Mouse (Mus musculus) intestine, embryonic 14.5 days (tissue): Measurements from ENCODE around the gene Mgat4e. TPM values are rescaled to one million over a fixed set of nuclear protein-coding genes. Genes with fewer than 3 reads are reported as not detected.

Source experiments
- ATAC-seq: fragments of 200-750 bp; cut with Nextera tagmentation; replicated peaks from 2 replicates; pipeline ENCODE4 v1.8.0; 2017; ENCODE audit warnings: low read depth, moderate number of reproducible peaks, moderate TSS enrichment, moderate library complexity; ENCODE audit not compliant: low FRiP score, low TSS enrichment
- DNase-seq: peaks from one replicate; pipeline ENCODE4 v3.0.0-alpha.2; 2018; ENCODE audit warnings: low spot score
- H3K27ac ChIP-seq: fragments of 300-500 bp; sonication (generic); 2 replicates; pipeline ENCODE4 v1.5.1; 2014; ENCODE audit warnings: low read depth, mild to moderate bottlenecking, control low read depth
- H3K27me3 ChIP-seq: fragments of 300-500 bp; sonication (generic); replicated peaks from 2 replicates; pipeline ENCODE4 v1.6.1; 2014; ENCODE audit warnings: low read length, control low read depth; ENCODE audit not compliant: control insufficient read depth, insufficient read depth
- H3K36me3 ChIP-seq: fragments of 300-500 bp; sonication (generic); 2 replicates; pipeline ENCODE4 v1.6.1; 2014; ENCODE audit warnings: low read length, control low read depth; ENCODE audit not compliant: control insufficient read depth, insufficient read depth
- H3K4me1 ChIP-seq: fragments of 300-500 bp; sonication (generic); replicated peaks from 2 replicates; pipeline ENCODE4 v1.6.1; 2014; ENCODE audit warnings: low read length, control low read depth, mixed read lengths; ENCODE audit not compliant: control insufficient read depth, insufficient read depth
- H3K4me2 ChIP-seq: fragments of 300-500 bp; sonication (generic); 2 replicates; pipeline ENCODE4 v1.6.1; 2014; ENCODE audit warnings: low read length
- H3K4me3 ChIP-seq: fragments of 300-500 bp; sonication (generic); 2 replicates; pipeline ENCODE4 v1.5.1; 2014; ENCODE audit warnings: low read depth, low read length, control low read depth, mixed read lengths
- H3K9ac ChIP-seq: fragments of 300-500 bp; sonication (generic); 2 replicates; pipeline ENCODE4 v1.6.1; 2014; ENCODE audit warnings: mild to moderate bottlenecking, low read length
- H3K9me3 ChIP-seq: fragments of 300-500 bp; sonication (generic); 2 replicates; pipeline ENCODE4 v1.6.1; 2016; ENCODE audit warnings: low read length, control low read depth; ENCODE audit not compliant: control insufficient read depth
- WGBS: fragments of 180-500 bp; shearing (Covaris S2); extraction: QIAGEN DNeasy Blood & Tissue Kit; methylation state at CpG from one replicate; pipeline ENCODE4 v1.1.7; 2014; 5-methylcytosine and 5-hydroxymethylcytosine counted together
- polyA plus RNA-seq: library from polyadenylated mRNA; unstranded; fragments of >200 nt; fragmentation: Nextera tagmentation; extraction: Ambion mirVana; gene quantifications from 2 replicates; pipeline ENCODE4 v1.2.1, GENCODE M21; 2014

The Mgat4e gene
- polyA plus RNA-seq, 1 experiment from 2014 or later, result not detected

DNA sequence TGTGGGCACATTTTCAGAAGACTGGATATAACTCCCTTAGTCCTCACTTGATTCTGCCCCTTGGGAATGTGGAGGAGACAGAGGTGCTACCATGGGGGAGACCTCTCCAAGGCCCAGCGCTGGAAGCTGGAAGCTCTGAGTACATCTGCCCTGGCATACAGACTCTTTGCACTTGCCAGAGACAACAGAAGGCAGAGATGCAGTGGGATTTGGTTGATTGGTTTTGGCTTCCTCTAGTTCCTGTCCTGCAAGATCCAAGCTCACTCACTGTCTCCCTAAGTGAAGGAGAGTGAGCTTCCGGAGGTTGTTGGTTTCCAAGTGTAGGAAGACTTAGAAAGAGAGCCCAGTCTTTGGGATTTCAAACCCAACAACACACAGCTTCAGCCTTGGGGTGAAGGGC lies 33.6 kb downstream of the Mgat4e start:
- H3K9ac ChIP-seq, result no peak overlapping the region
- H3K36me3 ChIP-seq, result no peaks in the 10 kb centered on the region
- DNase-seq (no peak), ATAC-seq (no peak)
- H3K4me2 ChIP-seq, result no peak overlapping the region
- no peak overlapping the region for H3K4me3 ChIP-seq
- 79% methylated on average over 2 of the region's 2 CpGs for WGBS
- peak overlapping the region; percentile 49; the same call in 1 of the 2 replicates for H3K27ac ChIP-seq
- no peaks in the 10 kb centered on the region for H3K9me3 ChIP-seq
- H3K4me1 ChIP-seq, result peaks cover 21% of the 10 kb centered on the region
- H3K27me3 ChIP-seq, result peaks cover 11% of the 10 kb centered on the region; the same call in 1 of the 2 replicates

DNA sequence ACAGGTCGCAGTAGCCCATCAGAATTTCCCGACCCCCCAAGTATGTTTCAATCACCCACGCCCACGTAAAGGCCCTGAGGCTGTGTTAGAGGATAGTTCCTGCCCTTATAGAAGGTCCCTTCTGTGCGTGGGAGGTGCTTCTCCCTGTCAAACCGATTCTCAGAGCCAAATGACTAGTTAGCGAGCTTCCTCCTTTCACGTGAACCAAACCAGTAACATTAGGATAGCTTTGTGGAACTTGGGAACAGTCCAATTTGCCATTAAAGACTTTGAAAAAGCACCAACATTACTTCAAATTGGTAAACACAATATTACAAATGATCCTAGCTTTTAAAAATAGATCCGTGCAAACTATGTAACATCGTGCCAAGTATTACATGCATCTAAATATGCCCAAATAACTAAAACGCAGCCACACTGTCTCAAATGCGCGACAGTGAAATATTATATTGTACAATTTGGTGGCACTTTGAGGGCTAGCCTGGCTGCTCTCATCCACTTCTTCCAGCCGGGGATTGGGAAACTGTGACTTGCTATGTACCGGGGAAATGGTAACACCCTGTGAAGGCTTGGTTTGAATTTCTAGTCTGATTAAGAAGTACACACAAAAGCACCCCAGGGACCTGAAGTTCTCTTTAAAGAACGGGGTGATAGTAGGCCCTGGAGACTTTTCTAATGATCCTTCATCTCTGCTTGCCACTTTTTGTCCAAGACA lies 35.4 kb downstream of the Mgat4e start:
- Histone ChIP-seq H3K4me1 (peaks cover 21% of the 10 kb centered on the region), H3K4me3 (peak overlapping the region; percentile 36; the same call in 1 of the 2 replicates), H3K36me3 (peaks cover 5% of the 10 kb centered on the region; the same call in 1 of the 2 replicates), H3K9ac (peak overlapping the region; percentile 43; the same call in 1 of the 2 replicates), H3K4me2 (peak overlapping the region; percentile 74), H3K27ac (no peak overlapping the region), H3K9me3 (no peaks in the 10 kb centered on the region), H3K27me3 (peaks cover 11% of the 10 kb centered on the region; the same call in 1 of the 2 replicates)
- no peak for DNase-seq
- WGBS, result 50% methylated on average over 16 of the region's 16 CpGs
- ATAC-seq, result no peak

GRCm38 (mm10) chr1:134513312-134513860 lies 36.1 kb downstream of the Mgat4e start:
- H3K27ac ChIP-seq, result no peak overlapping the region
- peaks cover 18% of the 10 kb centered on the region for H3K4me1 ChIP-seq
- H3K27me3 ChIP-seq, result peaks cover 11% of the 10 kb centered on the region; the same call in 1 of the 2 replicates
- peaks cover 7% of the 10 kb centered on the region for H3K36me3 ChIP-seq
- peak overlapping the region; percentile 74 for H3K4me2 ChIP-seq
- WGBS, result 4% methylated on average over 38 of the region's 38 CpGs
- H3K9ac ChIP-seq, result peak overlapping the region; percentile 43
- H3K9me3 ChIP-seq, result no peaks in the 10 kb centered on the region
- DNase-seq (peak; percentile 78), ATAC-seq (peak; percentile 48)
- peak overlapping the region; percentile 36 for H3K4me3 ChIP-seq

DNA sequence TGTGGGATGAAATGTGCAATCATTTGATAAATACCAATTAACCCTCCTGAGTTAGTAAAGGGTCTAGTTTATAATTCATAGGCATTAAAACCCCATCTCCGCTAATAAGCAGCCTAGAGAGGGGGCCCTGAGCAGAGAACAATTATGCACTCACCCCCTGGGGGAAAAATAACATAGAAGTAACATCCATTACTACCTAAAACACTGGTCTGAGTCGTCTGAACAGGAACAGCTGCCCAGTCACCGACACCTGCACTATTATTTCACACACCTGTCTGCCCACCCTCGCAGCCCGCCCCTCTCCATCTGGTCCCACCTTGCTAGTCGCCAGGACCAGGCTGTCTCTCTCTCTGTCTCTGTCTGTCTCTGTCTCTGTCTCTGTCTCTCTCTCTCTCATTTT lies 36.9 kb downstream of the Mgat4e start:
- Histone ChIP-seq H3K27ac (no peak overlapping the region), H3K27me3 (peaks cover 11% of the 10 kb centered on the region; the same call in 1 of the 2 replicates), H3K4me3 (no peak overlapping the region), H3K9ac (no peak overlapping the region), H3K4me2 (peak overlapping the region; percentile 74; the same call in 1 of the 2 replicates), H3K36me3 (peaks cover 15% of the 10 kb centered on the region), H3K4me1 (peaks cover 18% of the 10 kb centered on the region), H3K9me3 (no peaks in the 10 kb centered on the region)
- DNase-seq, result no peak
- no peak for ATAC-seq
- WGBS, result 67% methylated on average over 6 of the region's 6 CpGs

DNA sequence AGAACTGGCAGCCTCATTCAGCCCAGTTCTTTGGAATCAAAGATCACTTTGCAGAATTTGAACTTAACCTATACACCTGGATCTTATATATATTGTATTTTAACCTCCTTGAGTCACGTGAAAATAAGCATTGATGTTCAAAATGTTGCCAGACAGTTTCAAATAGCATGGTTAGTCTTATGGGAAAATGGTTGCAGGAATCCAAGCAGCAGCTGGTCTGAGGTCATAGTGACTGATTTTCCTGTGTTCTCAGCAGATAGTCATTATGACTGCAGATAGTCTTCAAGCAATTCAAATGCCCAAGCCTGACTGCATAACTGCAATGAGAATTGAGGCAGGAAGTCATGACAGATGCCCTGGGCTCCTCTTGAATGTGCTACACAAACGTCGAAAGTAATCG lies 37.3 kb downstream of the Mgat4e start:
- ATAC-seq (no peak), DNase-seq (no peak)
- Histone ChIP-seq H3K4me1 (peaks cover 18% of the 10 kb centered on the region), H3K27ac (no peak overlapping the region), H3K27me3 (peaks cover 11% of the 10 kb centered on the region; the same call in 1 of the 2 replicates), H3K4me3 (no peak overlapping the region), H3K9me3 (no peaks in the 10 kb centered on the region), H3K4me2 (no peak overlapping the region), H3K9ac (no peak overlapping the region), H3K36me3 (peaks cover 19% of the 10 kb centered on the region)
- WGBS, result 63% methylated on average over 4 of the region's 4 CpGs

DNA sequence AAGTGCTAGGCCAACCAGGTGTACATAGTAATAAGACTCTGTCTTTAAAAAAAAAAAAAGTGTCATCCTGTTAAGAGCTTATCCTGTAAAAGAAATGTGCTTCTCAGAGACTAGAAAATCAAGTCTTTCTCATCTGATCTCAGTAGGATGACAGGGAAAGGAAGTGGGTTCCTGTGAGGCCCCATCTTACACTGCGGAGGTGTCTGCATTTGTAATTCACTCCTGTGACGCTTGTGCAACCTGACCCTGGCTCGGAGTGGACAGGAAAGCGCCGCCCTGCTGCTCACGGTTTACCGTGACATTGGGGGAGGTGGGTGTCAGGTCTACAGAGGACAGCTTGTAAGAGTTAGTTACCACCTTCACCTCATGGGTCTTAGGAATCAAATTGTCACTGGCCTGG lies 39.5 kb downstream of the Mgat4e start:
- Histone ChIP-seq H3K36me3 (peaks cover 32% of the 10 kb centered on the region), H3K27ac (no peak overlapping the region), H3K27me3 (peaks cover 11% of the 10 kb centered on the region; the same call in 1 of the 2 replicates), H3K4me3 (no peak overlapping the region), H3K9ac (no peak overlapping the region), H3K9me3 (no peaks in the 10 kb centered on the region), H3K4me2 (no peak overlapping the region), H3K4me1 (peaks cover 6% of the 10 kb centered on the region; the same call in 1 of the 2 replicates)
- WGBS, result 43% methylated on average over 7 of the region's 7 CpGs
- DNase-seq (no peak), ATAC-seq (no peak)

GRCm38 (mm10) chr1:134506201-134506600 lies 43.3 kb downstream of the Mgat4e start:
- DNase-seq (no peak), ATAC-seq (no peak)
- H3K4me1 ChIP-seq, result no peaks in the 10 kb centered on the region
- 88% methylated on average over 8 of the region's 8 CpGs for WGBS
- no peak overlapping the region for H3K4me3 ChIP-seq
- no peaks in the 10 kb centered on the region for H3K27me3 ChIP-seq
- no peak overlapping the region for H3K4me2 ChIP-seq
- no peaks in the 10 kb centered on the region for H3K9me3 ChIP-seq
- no peak overlapping the region for H3K27ac ChIP-seq
- peaks cover 37% of the 10 kb centered on the region for H3K36me3 ChIP-seq
- no peak overlapping the region for H3K9ac ChIP-seq

GRCm38 (mm10) chr1:134500916-134501315 lies 48.6 kb downstream of the Mgat4e start:
- Histone ChIP-seq H3K9ac (no peak overlapping the region), H3K4me1 (peaks cover 4% of the 10 kb centered on the region), H3K27ac (no peak overlapping the region), H3K4me2 (no peak overlapping the region), H3K27me3 (no peaks in the 10 kb centered on the region), H3K4me3 (no peak overlapping the region), H3K9me3 (no peaks in the 10 kb centered on the region), H3K36me3 (peaks cover 5% of the 10 kb centered on the region)
- 97% methylated on average over 1 of the region's 1 CpGs for WGBS
- DNase-seq, result no peak
- no peak for ATAC-seq
